ENCODE assay signal across 8 mouse cellular contexts in the genomic region with DNA sequence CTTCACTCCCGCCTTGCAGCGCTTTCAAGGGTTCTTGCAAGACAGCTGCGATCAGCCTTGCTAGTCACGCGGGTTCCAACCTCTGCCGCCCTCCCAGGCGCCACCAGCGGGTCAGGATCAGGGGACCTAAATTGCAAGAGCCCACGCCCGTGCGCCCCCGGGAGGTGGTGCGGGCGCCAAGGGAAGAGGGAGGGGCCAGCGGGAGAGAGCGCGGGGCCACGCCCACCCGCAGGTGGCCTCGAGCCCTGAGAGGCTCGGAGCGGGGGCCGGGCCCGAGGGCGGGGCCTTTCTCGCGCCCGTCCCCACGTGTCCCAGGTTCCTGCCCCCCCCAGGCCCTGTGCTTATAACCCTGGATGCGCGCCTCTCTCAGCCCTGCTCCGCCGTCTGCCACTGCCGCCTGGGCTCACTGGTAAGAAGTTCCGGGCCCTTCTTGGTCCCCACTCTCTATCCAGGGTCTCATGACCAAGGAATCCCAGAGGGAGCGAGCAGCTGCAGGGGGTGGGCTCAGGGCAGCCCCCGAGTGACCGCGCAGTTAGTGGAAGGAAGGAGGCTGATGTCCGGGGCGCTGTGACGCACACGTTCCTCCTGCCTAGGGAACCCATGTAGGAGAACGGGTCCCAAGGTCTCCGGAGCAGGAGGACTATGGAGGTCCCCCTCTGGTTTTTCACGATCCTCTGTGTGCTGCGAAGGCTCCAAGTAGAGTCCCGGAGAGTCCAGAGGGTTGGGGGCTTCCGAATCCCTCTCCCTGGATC. TPM values are rescaled to one million over a fixed set of nuclear protein-coding genes. Genes with fewer than 3 reads are reported as not detected.
A peak's percentile ranks its signal among the peaks of the same experiment; 100 is the strongest.
DNase-seq lines count a peak whose midpoint lies in the region; ATAC-seq lines count a peak whose summit lies in the region.

A gene (plus strand): TSS at position 277 of the 752 bp plus-strand sequence.

- peak within 1 kb of the TSS; percentile 51 for H3K9ac ChIP-seq in hindbrain, embryonic 12.5 days

- H3K4me2 ChIP-seq in hindbrain, embryonic 12.5 days (replicated peaks): peak within 1 kb of the TSS; percentile 87

- H3K4me1 ChIP-seq in hindbrain, embryonic 12.5 days: peaks cover 18% of the 10 kb centered on the region

- no peak within 1 kb of the TSS for H3K27ac ChIP-seq in hindbrain, embryonic 12.5 days

- peak; percentile 57 for DNase-seq in NIH3T3 (ENCODE audit: low read depth)
- DNase-seq in cerebellum, adult 8-10 months: peak; percentile 23
- peak; percentile 46 to 65 for DNase-seq in frontal cortex, postnatal 10 days (ENCODE audit: low spot score in 2 of 2)
- peak; percentile 35 to 41 for DNase-seq in layer of hippocampus, postnatal 36 days
- peak; percentile 74 for DNase-seq in lung, postnatal 14 days
- peak; percentile 62 for DNase-seq in retina, postnatal 7 days (ENCODE audit: low read depth, low spot score)
- DNase-seq in thymus, postnatal 4 days: peak; percentile 95

- WGBS in hindbrain, embryonic 12.5 days: under 1% methylated on average over 49 of the region's 49 CpGs

- no peaks in the 10 kb centered on the region for H3K36me3 ChIP-seq in hindbrain, embryonic 12.5 days

- peak within 1 kb of the TSS; percentile 37 for H3K4me3 ChIP-seq in hindbrain, embryonic 12.5 days

- peaks cover 57% of the 10 kb centered on the region for H3K27me3 ChIP-seq in hindbrain, embryonic 12.5 days

- ATAC-seq in hindbrain, embryonic 12.5 days (ENCODE audit: low FRiP score): 0 out of 2 replicates have a peak, but pooled peaks have one; percentile 43

- H3K9me3 ChIP-seq in hindbrain, embryonic 12.5 days (replicated peaks): no peaks in the 10 kb centered on the region

RNA-seq across cellular contexts. Expression of the gene that starts here (rescaled TPM):
- 7.2 and 7.7 TPM in 2 replicates for polyA plus RNA-seq in hindbrain, embryonic 12.5 days (2016; fragmentation: Nextera tagmentation; extraction: Ambion mirVana)
- total RNA-seq in layer of hippocampus, postnatal 36 days (2021): 10 to 100 TPM; 19.5 to 21.8 TPM

Comparison
In these comparisons a context has a peak if more than half of its experiments do, and no peak if none do; other contexts are left out.
1. DNase-seq: peak in every context shown above with its lines; median percentile 95 in thymus, postnatal 4 days; 74 in lung, postnatal 14 days; 62 in retina, postnatal 7 days; 57 in NIH3T3; 56 in frontal cortex, postnatal 10 days; 38 in layer of hippocampus, postnatal 36 days; 23 in cerebellum, adult 8-10 months.